Mouse (Mus musculus) E14TG2a.4 (cell line): ENCODE data around the gene Pgc.

ENCODE experiments used
- CTCF ChIP-seq: conservative IDR thresholded peaks from 2 replicates; pipeline ENCODE4 v1.5.1; 2014; ENCODE audit warnings: low read length
- NANOG ChIP-seq: IDR thresholded peaks from 2 replicates; pipeline ENCODE4 v1.6.1; 2014; ENCODE audit warnings: borderline replicate concordance, low read length, mixed read lengths
- POU5F1 ChIP-seq: IDR thresholded peaks from 2 replicates; pipeline ENCODE4 v1.6.1; 2014; ENCODE audit warnings: low read length, borderline replicate concordance

DNA sequence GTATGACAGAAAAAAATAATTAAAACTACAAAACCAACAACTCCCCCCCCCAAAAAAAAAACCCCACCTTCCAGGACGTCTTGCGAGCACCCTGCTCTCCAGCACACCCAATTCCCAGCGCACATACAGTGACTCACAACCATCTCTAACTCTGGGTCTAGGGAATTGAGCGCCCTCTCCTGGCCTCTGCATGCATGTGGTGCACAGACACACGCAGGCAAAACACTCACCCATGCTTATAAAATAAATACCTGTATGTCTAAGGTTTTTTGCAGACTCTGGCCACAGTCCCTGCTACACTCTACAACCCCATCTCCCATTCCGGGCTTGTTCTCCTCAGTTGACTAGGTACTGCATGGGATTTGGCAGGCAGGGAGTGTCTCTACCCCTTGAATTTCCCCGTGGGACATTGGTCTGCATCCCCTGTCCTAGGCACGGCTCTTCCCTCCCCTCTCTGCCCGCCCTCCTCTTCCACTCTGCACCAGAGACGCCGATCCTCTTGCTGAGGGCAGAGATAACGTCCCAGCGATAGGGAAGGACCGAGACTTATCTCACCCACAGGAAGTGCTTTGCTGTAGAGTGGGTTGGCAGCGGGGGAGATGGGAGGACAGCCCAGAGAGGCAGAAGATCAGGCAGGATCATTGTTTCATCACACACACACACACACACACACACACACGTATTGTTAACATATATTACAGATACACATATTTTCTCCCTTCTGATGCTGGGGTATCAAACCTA, 16.5 kb downstream of the Pgc start:
- peak; percentile 61 for TF ChIP-seq CTCF
- no peak for TF ChIP-seq POU5F1
- no peak for TF ChIP-seq NANOG
